Mouse (Mus musculus): Measurements from ENCODE around the gene Mcts1.
A peak's percentile ranks its signal among the peaks of the same experiment; 100 is the strongest.

The Mcts1 gene

DNA sequence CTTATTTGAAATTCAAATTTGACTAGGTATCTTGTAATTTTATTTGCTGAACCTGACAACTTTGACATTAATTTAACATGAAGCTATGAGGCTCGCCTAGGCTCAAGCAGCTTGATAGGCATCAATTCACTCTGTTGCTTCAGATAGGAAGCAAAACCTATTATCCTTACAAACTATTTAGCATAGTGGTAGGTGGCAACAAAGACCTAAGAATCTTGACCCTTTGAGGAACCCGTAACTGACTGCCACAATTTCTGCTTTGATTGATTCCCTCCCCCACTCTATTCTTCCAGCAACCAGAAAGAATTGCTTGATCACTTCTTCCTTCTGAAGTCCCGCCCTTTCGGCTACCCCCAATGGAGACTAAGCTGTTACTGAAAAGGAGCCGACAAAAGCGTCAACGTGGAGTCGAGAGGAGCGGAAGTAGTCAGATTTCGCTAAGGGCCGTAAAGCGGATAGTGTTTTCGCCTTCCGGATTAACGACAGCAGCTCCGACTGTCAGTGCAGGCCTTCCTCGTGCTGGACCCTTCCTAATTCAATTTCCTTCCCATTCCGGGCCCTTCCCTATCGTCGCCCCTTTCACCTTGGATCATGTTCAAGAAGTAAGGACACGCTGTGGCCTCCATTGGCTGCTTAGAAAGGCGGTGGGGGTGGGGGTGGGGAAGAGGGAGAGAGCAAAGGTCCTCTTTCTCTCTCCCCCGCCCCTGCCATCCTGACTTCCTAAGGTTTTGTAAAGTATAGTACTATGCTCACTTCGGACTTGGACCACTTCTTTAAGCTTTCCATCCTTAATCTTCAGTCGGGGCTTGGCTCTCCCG, at the start of gene Mcts1:
Gene Mcts1, plus strand, starts transcription at position 402 of the 818 bp plus-strand sequence.
- DNase-seq (ENCODE audit: low read depth, low spot score) = peak; percentile 95

GRCm38 (mm10) chrX:38553255-38553654, 47.1 kb upstream of the Mcts1 start:
- no peak for DNase-seq (ENCODE audit: low read depth, low spot score)

- peak; percentile 11 for DNase-seq (ENCODE audit: low read depth, low spot score)
Observed at GRCm38 (mm10) chrX:38563941-38564541, 36.3 kb upstream of the Mcts1 start.

GRCm38 (mm10) chrX:38564542-38565175, 35.7 kb upstream of the Mcts1 start:
- peak; percentile 92 for DNase-seq (ENCODE audit: low read depth, low spot score)

DNA sequence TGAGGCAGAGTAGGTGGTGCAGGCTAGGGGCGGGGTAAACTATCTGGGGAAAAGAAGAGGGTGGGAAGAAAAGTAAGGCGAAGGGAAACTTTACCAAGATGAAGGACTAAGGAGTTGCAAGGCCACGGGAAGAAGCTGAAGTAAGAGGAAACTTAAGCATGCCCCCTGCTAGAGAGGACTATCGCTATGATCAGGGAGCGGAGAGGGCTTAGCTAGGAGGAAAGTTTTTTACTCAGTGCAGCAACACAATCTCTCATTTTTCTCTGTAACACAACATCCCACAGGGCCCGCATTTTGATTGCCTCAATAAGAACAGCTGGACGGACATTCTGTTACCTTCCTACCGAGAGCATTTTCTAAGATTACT, 35.2 kb upstream of the Mcts1 start:
- no peak for DNase-seq (ENCODE audit: low read depth, low spot score)

- peak; percentile 87 for DNase-seq (ENCODE audit: low read depth, low spot score)
Observed at GRCm38 (mm10) chrX:38566521-38567205, 33.7 kb upstream of the Mcts1 start.

- peak; percentile 95 for DNase-seq (ENCODE audit: low read depth, low spot score)
Observed at GRCm38 (mm10) chrX:38576078-38576477, 24.3 kb upstream of the Mcts1 start, which contains the start of gene Cul4b. TSS of gene Cul4b (minus strand) at chrX:38576196.

DNA sequence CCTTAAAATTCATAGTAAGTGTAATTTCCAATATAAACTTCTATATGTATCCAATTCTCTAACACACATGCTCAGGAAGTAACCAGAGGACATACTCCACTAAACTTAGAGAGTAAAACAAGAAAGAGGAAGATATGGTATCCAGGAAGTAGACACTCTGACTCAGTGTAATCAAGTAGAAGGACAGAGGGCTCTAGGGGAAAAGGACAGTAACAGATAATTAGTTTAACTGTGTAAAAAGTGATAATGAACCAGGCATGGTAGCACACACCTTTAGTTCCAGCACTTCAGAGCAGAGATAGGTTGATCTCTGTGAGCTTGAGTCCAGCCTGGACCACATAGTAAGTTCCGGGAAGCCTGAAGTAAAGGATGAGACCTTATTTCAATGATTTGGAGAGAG, 19.2 kb upstream of the Mcts1 start:
- DNase-seq (ENCODE audit: low read depth, low spot score) = no peak

GRCm38 (mm10) chrX:38583261-38583660, 17.1 kb upstream of the Mcts1 start:
- no peak for DNase-seq (ENCODE audit: low read depth, low spot score)

- DNase-seq (ENCODE audit: low read depth, low spot score) = peak; percentile 36
Observed at GRCm38 (mm10) chrX:38589827-38590226, 10.6 kb upstream of the Mcts1 start.

DNA sequence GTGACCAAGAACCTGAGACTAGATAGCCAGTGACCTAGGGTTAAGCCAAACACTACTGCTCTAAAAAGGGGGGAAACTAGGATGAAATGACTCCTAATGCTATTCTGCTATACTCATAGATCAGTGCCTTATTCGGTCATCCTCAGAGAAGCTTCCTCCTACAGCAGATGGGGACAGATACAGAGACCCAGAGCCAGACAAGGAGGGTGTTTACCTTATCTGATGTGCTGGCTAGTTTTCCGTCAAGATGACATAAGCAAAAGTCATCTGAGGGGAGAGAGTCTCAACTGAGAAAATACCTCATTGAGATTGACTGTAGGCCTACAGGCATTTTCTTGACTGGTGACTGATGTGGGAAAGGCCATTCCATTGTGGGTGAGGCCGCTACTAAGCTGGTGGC, 8.6 kb upstream of the Mcts1 start:
- DNase-seq (ENCODE audit: low read depth, low spot score) = no peak

DNA sequence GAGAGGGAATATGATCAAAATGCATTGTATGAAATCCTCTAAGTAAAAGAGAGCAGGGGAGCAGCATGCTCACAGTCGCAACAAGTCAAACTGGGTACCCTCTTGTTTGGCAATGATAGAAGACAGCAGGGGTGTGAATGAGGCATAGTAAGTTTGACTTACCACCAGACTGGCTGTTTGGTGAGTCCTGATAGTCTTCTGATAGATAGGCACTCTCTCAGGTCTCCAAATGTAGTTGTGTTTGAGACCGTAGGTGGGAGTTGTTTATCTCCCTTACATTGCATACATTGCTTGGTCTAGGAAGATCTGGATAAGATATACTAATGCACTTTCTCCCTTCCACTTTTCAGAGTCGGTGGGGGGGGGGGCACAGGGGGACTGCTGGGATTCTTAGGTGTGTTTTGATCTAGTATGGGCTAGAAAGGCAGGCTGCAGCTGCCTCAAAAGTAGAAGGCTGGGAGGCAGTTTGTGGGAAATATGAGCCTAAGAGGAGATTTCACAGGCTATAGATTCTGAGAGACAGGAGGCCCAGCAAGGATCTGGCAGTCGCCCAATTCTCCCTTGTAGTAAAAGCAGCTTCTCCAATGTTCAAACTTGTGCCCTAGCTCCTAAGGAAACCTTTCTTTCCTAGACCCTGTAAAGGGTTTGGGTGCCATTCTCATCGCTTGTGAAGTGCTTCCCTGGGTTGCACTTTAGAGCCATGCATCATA, 7.0 kb upstream of the Mcts1 start:
- no peak for DNase-seq (ENCODE audit: low read depth, low spot score)

- peak; percentile 8 for DNase-seq (ENCODE audit: low read depth, low spot score)
Observed at GRCm38 (mm10) chrX:38600995-38601369, 604 bp downstream of the Mcts1 start.

GRCm38 (mm10) chrX:38634801-38635637, 34.6 kb downstream of the Mcts1 start, which contains the start of gene C1galt1c1:
TSS of gene C1galt1c1 (minus strand) at chrX:38635087.
- peak; percentile 90 for DNase-seq (ENCODE audit: low read depth, low spot score)

- DNase-seq (ENCODE audit: low read depth, low spot score) = no peak
Observed at GRCm38 (mm10) chrX:38635638-38635931, 35.2 kb downstream of the Mcts1 start.

GRCm38 (mm10) chrX:38641435-38641834, 41.1 kb downstream of the Mcts1 start:
- DNase-seq (ENCODE audit: low read depth, low spot score) = no peak

GRCm38 (mm10) chrX:38642183-38642582, 41.8 kb downstream of the Mcts1 start:
- DNase-seq (ENCODE audit: low read depth, low spot score) = no peak

- DNase-seq (ENCODE audit: low read depth, low spot score) = no peak
Observed at GRCm38 (mm10) chrX:38650404-38651039, 50.1 kb downstream of the Mcts1 start.

- no peak for DNase-seq (ENCODE audit: low read depth, low spot score)
Observed at GRCm38 (mm10) chrX:38651167-38651566, 50.8 kb downstream of the Mcts1 start.

DNA sequence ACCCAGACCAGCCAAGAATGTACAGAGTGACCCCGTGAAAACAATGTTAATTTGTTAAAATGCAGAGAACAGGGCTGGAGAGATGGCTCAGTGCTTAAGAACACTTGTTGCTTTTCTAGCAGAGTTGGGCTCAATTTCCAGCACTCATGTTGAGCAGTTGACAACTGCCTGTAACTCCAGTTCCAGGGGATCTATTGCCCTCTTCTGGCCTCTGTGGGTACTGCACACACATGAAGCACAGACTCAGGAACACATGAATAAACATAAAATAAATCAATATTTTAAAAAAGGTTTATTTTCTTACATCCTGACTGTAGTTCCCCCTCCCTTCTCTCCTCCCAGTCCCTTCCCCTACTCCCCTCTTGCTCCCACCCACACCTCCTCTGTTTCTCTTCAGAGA, 52.8 kb downstream of the Mcts1 start:
- peak; percentile 32 for DNase-seq (ENCODE audit: low read depth, low spot score)

Data from ES-CJ7 (cell line).